Mouse (Mus musculus) E14TG2a.4 (cell line): ENCODE data around the gene Ttll8.

ENCODE experiments used
- CTCF ChIP-seq: conservative IDR thresholded peaks from 2 replicates; pipeline ENCODE4 v1.5.1; 2014; ENCODE audit warnings: low read length
- NANOG ChIP-seq: IDR thresholded peaks from 2 replicates; pipeline ENCODE4 v1.6.1; 2014; ENCODE audit warnings: borderline replicate concordance, low read length, mixed read lengths
- POU5F1 ChIP-seq: IDR thresholded peaks from 2 replicates; pipeline ENCODE4 v1.6.1; 2014; ENCODE audit warnings: low read length, borderline replicate concordance

GRCm38 (mm10) chr15:88921992-88922310 lies 32.3 kb downstream of the Ttll8 start:
- TF ChIP-seq CTCF (no peak), NANOG (no peak), POU5F1 (no peak)
